Mouse (Mus musculus): Measurements from ENCODE around the gene Ndufaf2.

The Ndufaf2 gene

GRCm38 (mm10) chr13:108138403-108138977 lies 19.9 kb downstream of the Ndufaf2 start:
- no peak for DNase-seq

- DNase-seq = no peak
Observed at GRCm38 (mm10) chr13:108135617-108136016, 22.8 kb downstream of the Ndufaf2 start.

GRCm38 (mm10) chr13:108132031-108132819 lies 26.2 kb downstream of the Ndufaf2 start:
- DNase-seq = no peak

- DNase-seq = no peak
Observed at GRCm38 (mm10) chr13:108130737-108131136, 27.7 kb downstream of the Ndufaf2 start.

- no peak for DNase-seq
Observed at GRCm38 (mm10) chr13:108129070-108129469, 29.4 kb downstream of the Ndufaf2 start.

- DNase-seq = no peak
Observed at GRCm38 (mm10) chr13:108127883-108128282, 30.5 kb downstream of the Ndufaf2 start.

- peak; percentile 12 for DNase-seq
Observed at GRCm38 (mm10) chr13:108127130-108127529, 31.3 kb downstream of the Ndufaf2 start.

GRCm38 (mm10) chr13:108126246-108126645 lies 32.2 kb downstream of the Ndufaf2 start:
- no peak for DNase-seq

GRCm38 (mm10) chr13:108124096-108124495 lies 34.3 kb downstream of the Ndufaf2 start:
- DNase-seq = no peak

- DNase-seq = no peak
Observed at GRCm38 (mm10) chr13:108123109-108123723, 35.2 kb downstream of the Ndufaf2 start.

GRCm38 (mm10) chr13:108119411-108120310 lies 38.8 kb downstream of the Ndufaf2 start:
- no peak for DNase-seq

GRCm38 (mm10) chr13:108118188-108118587 lies 40.2 kb downstream of the Ndufaf2 start:
- DNase-seq = no peak

GRCm38 (mm10) chr13:108117654-108118053 lies 40.8 kb downstream of the Ndufaf2 start:
- DNase-seq = no peak

GRCm38 (mm10) chr13:108114257-108114656 lies 44.2 kb downstream of the Ndufaf2 start:
- no peak for DNase-seq

GRCm38 (mm10) chr13:108113536-108113935 lies 44.9 kb downstream of the Ndufaf2 start:
- no peak for DNase-seq

GRCm38 (mm10) chr13:108110929-108111328 lies 47.5 kb downstream of the Ndufaf2 start:
- DNase-seq = no peak

- no peak for DNase-seq
Observed at GRCm38 (mm10) chr13:108100700-108101099, 57.7 kb downstream of the Ndufaf2 start.

- DNase-seq = no peak
Observed at GRCm38 (mm10) chr13:108096446-108096845, 62.0 kb downstream of the Ndufaf2 start.

- DNase-seq = peak; percentile 87
Observed at GRCm38 (mm10) chr13:108095617-108096016, 62.8 kb downstream of the Ndufaf2 start.

GRCm38 (mm10) chr13:108094681-108095080 lies 63.7 kb downstream of the Ndufaf2 start:
- DNase-seq = no peak

GRCm38 (mm10) chr13:108092290-108092689 lies 66.1 kb downstream of the Ndufaf2 start:
- DNase-seq = no peak

GRCm38 (mm10) chr13:108086724-108087123 lies 71.7 kb downstream of the Ndufaf2 start:
- DNase-seq = no peak

GRCm38 (mm10) chr13:108086036-108086435 lies 72.4 kb downstream of the Ndufaf2 start:
- no peak for DNase-seq

Data from cerebellum, adult 8-10 months (tissue).